Mouse (Mus musculus): ENCODE results near the gene Cacnb4. TPM values are rescaled to one million over a fixed set of nuclear protein-coding genes. Genes with fewer than 3 reads are reported as not detected.

Gene Cacnb4
- polyA plus RNA-seq, 1 experiment, result not detected

- Histone ChIP-seq H3K4me1 (ENCODE audit: control insufficient read depth) (no peaks in the 10 kb centered on the region), H3K9me3 (ENCODE audit: control insufficient read depth, low read length) (no peaks in the 10 kb centered on the region), H3K36me3 (ENCODE audit: control insufficient read depth) (no peaks in the 10 kb centered on the region), H3K27me3 (ENCODE audit: control insufficient read depth) (no peaks in the 10 kb centered on the region), H3K4me3 (replicated peaks) (no peak overlapping the region)
- TF ChIP-seq TAL1 (IDR thresholded peaks at IDR 0.05; ENCODE audit: low read length), result no peak
- no peak for TF ChIP-seq GATA1 (IDR thresholded peaks at IDR 0.05; ENCODE audit: low read length)
Measured at GRCm38 (mm10) chr2:52495097-52495694, 181.4 kb downstream of the Cacnb4 start.

GRCm38 (mm10) chr2:52494274-52494673 is 182.4 kb downstream of the Cacnb4 start:
- Histone ChIP-seq H3K36me3 (ENCODE audit: control insufficient read depth) (no peaks in the 10 kb centered on the region), H3K27me3 (ENCODE audit: control insufficient read depth) (no peaks in the 10 kb centered on the region), H3K9me3 (ENCODE audit: control insufficient read depth, low read length) (no peaks in the 10 kb centered on the region)

GRCm38 (mm10) chr2:52492867-52493266 is 183.8 kb downstream of the Cacnb4 start:
- Histone ChIP-seq H3K36me3 (ENCODE audit: control insufficient read depth) (no peaks in the 10 kb centered on the region), H3K4me1 (ENCODE audit: control insufficient read depth) (no peaks in the 10 kb centered on the region), H3K4me3 (replicated peaks) (no peak overlapping the region), H3K27me3 (ENCODE audit: control insufficient read depth) (no peaks in the 10 kb centered on the region), H3K9me3 (ENCODE audit: control insufficient read depth, low read length) (no peaks in the 10 kb centered on the region)
- TF ChIP-seq TAL1 (IDR thresholded peaks at IDR 0.05; ENCODE audit: low read length), result no peak
- no peak for TF ChIP-seq GATA1 (IDR thresholded peaks at IDR 0.05; ENCODE audit: low read length)

More at GRCm38 (mm10) chr2:52494274-52494673, 182.4 kb downstream of the Cacnb4 start:
- Histone ChIP-seq H3K4me3 (replicated peaks) (no peak overlapping the region), H3K4me1 (ENCODE audit: control insufficient read depth) (no peaks in the 10 kb centered on the region)
- TF ChIP-seq TAL1 (IDR thresholded peaks at IDR 0.05; ENCODE audit: low read length), result no peak
- no peak for TF ChIP-seq GATA1 (IDR thresholded peaks at IDR 0.05; ENCODE audit: low read length)

GRCm38 (mm10) chr2:52489840-52490239 is 186.8 kb downstream of the Cacnb4 start:
- no peaks in the 10 kb centered on the region for H3K27me3 ChIP-seq (ENCODE audit: control insufficient read depth)
- H3K36me3 ChIP-seq (ENCODE audit: control insufficient read depth), result no peaks in the 10 kb centered on the region
- no peaks in the 10 kb centered on the region for H3K9me3 ChIP-seq (ENCODE audit: control insufficient read depth, low read length)
- TF ChIP-seq TAL1 (IDR thresholded peaks at IDR 0.05; ENCODE audit: low read length) (no peak), GATA1 (IDR thresholded peaks at IDR 0.05; ENCODE audit: low read length) (no peak)
- H3K4me1 ChIP-seq (ENCODE audit: control insufficient read depth), result no peaks in the 10 kb centered on the region
- H3K4me3 ChIP-seq (replicated peaks), result no peak overlapping the region

- H3K4me3 ChIP-seq (replicated peaks), result no peak overlapping the region
- H3K36me3 ChIP-seq (ENCODE audit: control insufficient read depth), result no peaks in the 10 kb centered on the region
- H3K27me3 ChIP-seq (ENCODE audit: control insufficient read depth), result no peaks in the 10 kb centered on the region
- H3K9me3 ChIP-seq (ENCODE audit: control insufficient read depth, low read length), result no peaks in the 10 kb centered on the region
- H3K4me1 ChIP-seq (ENCODE audit: control insufficient read depth), result no peaks in the 10 kb centered on the region
- TF ChIP-seq TAL1 (IDR thresholded peaks at IDR 0.05; ENCODE audit: low read length) (no peak), GATA1 (IDR thresholded peaks at IDR 0.05; ENCODE audit: low read length) (no peak)
Measured at GRCm38 (mm10) chr2:52483496-52483895, 193.1 kb downstream of the Cacnb4 start.

- Histone ChIP-seq H3K4me3 (replicated peaks) (no peak overlapping the region), H3K9me3 (ENCODE audit: control insufficient read depth, low read length) (no peaks in the 10 kb centered on the region), H3K4me1 (ENCODE audit: control insufficient read depth) (no peaks in the 10 kb centered on the region), H3K36me3 (ENCODE audit: control insufficient read depth) (no peaks in the 10 kb centered on the region), H3K27me3 (ENCODE audit: control insufficient read depth) (no peaks in the 10 kb centered on the region)
- TF ChIP-seq TAL1 (IDR thresholded peaks at IDR 0.05; ENCODE audit: low read length), result no peak
- no peak for TF ChIP-seq GATA1 (IDR thresholded peaks at IDR 0.05; ENCODE audit: low read length)
Measured at GRCm38 (mm10) chr2:52480476-52480875, 196.2 kb downstream of the Cacnb4 start.

- Histone ChIP-seq H3K36me3 (ENCODE audit: control insufficient read depth) (no peaks in the 10 kb centered on the region), H3K27me3 (ENCODE audit: control insufficient read depth) (no peaks in the 10 kb centered on the region), H3K4me3 (replicated peaks) (no peak overlapping the region), H3K4me1 (ENCODE audit: control insufficient read depth) (no peaks in the 10 kb centered on the region), H3K9me3 (ENCODE audit: control insufficient read depth, low read length) (no peaks in the 10 kb centered on the region)
- TF ChIP-seq TAL1 (IDR thresholded peaks at IDR 0.05; ENCODE audit: low read length) (no peak), GATA1 (IDR thresholded peaks at IDR 0.05; ENCODE audit: low read length) (no peak)
Measured at GRCm38 (mm10) chr2:52478501-52478900, 198.1 kb downstream of the Cacnb4 start.

- Histone ChIP-seq H3K27me3 (ENCODE audit: control insufficient read depth) (no peaks in the 10 kb centered on the region), H3K4me3 (replicated peaks) (no peak overlapping the region), H3K4me1 (ENCODE audit: control insufficient read depth) (no peaks in the 10 kb centered on the region), H3K36me3 (ENCODE audit: control insufficient read depth) (no peaks in the 10 kb centered on the region), H3K9me3 (ENCODE audit: control insufficient read depth, low read length) (no peaks in the 10 kb centered on the region)
- TF ChIP-seq TAL1 (IDR thresholded peaks at IDR 0.05; ENCODE audit: low read length) (no peak), GATA1 (IDR thresholded peaks at IDR 0.05; ENCODE audit: low read length) (no peak)
Measured at GRCm38 (mm10) chr2:52477550-52477907, 199.1 kb downstream of the Cacnb4 start.

- H3K4me3 ChIP-seq (replicated peaks), result no peak overlapping the region
- no peaks in the 10 kb centered on the region for H3K36me3 ChIP-seq (ENCODE audit: control insufficient read depth)
- H3K27me3 ChIP-seq (ENCODE audit: control insufficient read depth), result no peaks in the 10 kb centered on the region
- H3K9me3 ChIP-seq (ENCODE audit: control insufficient read depth, low read length), result no peaks in the 10 kb centered on the region
- H3K4me1 ChIP-seq (ENCODE audit: control insufficient read depth), result no peaks in the 10 kb centered on the region
- TF ChIP-seq TAL1 (IDR thresholded peaks at IDR 0.05; ENCODE audit: low read length) (no peak), GATA1 (IDR thresholded peaks at IDR 0.05; ENCODE audit: low read length) (no peak)
Measured at GRCm38 (mm10) chr2:52476801-52477549, 199.7 kb downstream of the Cacnb4 start.

Data from erythroblast, embryonic 14.5 days (primary cell).